Mouse (Mus musculus) lung, adult 18-20 months (tissue): ENCODE results near the gene 6430571L13Rik.

Experiments
- DNase-seq, 2 experiments: peaks; one replicate each; pipeline ENCODE4 v3.0.0; 2022; ENCODE audit warnings: mixed read lengths in 2 of 2

The 6430571L13Rik gene

DNA sequence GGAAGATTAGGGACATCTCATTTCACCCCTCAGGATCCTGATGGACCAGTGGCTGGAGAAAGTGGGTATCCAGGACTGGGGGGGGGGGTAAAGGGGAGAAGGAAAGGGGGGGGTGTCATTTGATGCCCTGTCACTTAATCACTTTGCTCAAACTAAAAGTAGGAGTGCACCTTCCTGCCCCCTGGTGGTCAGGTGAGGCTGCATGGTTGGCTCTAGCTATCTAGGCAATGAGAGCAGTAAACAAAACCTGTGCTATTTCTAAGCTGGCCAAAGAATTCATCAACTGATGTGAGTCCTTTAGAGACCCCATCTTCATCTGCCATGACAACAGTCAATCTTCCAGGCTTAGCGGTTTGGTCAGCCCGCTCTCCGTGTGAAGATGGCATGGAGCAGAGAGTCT lies 46.3 kb downstream of the 6430571L13Rik start:
- DNase-seq, result peak in 1 of 2 experiments; percentile 24

DNA sequence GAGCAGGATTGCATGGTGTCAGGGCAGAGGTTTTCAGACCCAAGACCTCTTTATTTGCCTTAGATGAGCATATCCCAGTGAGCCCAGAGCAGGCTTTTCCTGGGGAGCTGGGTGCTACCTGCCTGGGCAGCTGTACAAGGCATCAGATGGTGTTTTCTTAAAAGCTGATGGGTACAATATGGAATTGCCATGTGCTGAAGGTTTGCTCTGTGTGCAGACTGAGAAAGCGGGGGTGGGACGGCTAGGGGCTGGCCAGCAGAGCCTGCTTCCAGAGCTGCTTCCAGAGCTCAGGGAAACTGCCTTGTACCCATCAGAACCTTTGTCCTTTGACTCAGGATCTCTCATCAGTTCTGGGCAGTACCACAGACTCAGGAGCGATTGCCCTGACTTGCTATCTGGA lies 47.3 kb downstream of the 6430571L13Rik start:
- DNase-seq, result no peak

DNA sequence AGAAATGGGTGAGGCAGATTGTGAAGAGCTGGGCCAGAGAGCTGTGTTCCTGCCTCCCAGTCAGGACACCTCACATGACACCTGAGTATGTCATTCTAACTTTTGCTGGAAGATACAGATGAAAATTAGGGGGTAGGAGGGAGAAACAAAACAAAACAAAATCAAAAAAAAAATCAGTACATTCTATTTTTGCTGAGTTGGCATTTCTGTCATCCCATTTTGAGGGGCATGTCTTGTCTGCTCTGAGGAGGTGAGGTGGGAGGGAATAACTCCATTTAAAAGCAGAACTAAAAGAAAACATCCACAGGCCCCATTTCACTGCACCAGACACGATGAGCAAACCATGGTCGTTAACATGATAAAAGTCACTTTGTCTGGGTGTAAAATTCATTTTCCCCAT lies 47.9 kb downstream of the 6430571L13Rik start:
- no peak for DNase-seq

DNA sequence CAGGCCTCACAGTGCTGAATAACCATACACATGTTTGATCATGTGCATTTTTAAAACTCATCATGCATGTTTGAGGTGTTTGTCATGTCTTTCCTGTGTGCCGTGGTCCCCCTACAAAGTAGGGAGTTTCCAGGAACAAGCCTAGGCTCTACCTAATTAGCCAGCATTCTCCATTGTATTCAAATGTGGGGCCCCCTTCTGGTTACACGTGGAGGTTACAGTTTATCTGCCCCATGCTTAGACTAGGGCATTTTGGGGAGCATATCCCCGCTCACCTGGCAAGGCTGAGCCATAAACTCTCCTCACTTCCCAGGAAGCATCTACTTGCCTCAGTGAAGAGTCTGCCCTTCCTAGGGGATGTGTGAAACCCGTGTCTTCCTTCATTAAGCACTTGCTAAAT lies 56.0 kb downstream of the 6430571L13Rik start:
- DNase-seq, result no peak

DNA sequence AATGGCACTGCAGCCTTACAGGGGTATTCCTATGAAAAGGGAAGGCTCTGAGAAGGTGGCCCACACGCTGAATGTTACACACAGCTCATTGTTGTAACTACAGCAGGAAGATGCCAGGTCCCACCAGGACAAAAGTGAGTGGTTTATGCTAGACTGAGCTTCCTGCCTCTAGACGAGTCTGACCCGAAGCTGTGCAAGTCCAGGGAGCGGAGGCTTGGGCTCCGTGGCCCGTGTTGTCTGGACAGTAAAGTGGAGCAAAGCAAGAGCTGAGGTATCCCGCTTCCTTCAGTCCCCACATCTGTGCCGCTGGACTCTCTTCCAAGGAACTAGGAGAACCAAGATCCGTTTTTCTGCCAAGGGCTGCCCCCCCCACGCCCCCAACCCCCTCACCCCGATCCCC lies 58.6 kb downstream of the 6430571L13Rik start:
- DNase-seq, result no peak

DNA sequence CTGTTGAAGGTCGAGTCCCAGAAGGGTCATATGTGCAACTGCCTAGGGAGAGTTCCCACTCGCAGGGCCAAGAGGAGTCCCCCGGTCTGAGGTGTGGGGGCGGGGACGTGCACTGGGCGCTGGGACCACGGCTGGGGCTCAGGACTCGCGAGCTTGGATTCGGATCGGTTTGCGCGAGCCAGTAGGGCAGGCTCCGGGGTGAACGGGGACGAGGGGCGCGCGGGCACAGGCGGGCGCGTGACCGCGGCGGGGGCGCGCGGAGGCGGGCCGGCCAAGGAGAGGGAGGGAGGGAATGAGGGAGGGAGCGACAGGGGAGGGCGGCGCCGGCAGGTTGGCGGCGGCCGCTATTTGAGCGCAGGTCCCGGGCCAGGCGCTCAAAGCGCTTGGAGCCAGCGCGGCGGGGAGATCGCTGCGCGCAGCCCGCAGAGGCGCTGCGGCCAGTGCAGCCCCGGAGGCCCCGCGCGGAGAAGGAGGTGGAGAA lies 59.1 kb downstream of the 6430571L13Rik start, which contains the start of gene Cacna2d2:
Gene Cacna2d2 (plus strand): TSS at position 122 of the 481 bp plus-strand sequence.
- peak; percentile 14 to 34 for DNase-seq

DNA sequence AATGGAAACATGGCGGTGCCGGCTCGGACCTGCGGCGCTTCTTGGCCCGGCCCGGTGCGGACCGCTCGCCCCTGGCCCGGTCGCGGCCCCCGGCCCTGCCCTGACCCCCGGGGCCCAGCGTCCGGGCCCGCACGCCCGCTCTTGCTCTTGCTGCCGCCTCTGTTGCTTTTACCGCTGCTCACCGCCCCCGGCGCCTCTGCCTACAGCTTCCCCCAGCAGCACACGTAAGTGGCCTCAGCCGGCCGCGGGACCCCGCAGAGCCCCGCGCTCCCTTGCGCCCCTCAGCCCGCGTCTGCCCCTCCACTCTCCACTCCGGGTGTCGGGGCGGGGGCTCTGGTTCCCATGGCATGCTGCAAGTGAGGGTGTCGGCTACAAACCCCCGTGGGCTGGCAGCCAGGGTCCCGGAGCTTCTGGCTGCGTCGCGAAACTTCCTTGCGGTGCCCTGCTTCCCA lies 59.7 kb downstream of the 6430571L13Rik start:
- no peak for DNase-seq

DNA sequence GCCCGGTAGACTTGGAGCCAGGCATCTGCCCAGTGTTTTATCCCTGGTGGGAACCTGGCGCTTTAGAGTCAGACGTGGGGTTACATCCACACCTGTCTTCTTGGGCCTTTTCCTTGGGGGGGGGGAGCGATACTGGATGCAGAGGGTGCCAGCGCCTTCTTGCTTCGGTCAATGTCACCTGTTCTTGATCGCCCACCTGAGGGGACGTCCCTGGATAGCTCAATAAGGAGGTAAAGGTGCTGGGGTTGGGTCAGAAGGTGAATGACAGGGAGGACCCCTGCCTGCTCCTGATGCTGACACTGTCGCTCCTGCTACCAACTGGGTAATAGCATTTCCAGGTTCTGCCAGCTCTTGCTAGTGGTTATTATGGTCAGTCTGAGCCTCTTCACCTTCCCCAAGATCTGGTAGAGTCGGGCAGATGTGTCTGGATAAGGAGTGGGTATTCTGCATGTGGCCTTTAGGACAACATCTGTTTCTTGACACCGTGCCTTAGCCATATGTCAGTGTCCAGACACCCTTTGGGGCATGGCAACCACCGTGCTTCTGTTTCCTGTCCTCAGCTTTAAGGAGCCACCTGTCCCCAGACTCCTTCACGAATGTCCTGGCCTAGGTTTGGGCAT lies 60.4 kb downstream of the 6430571L13Rik start:
- no peak for DNase-seq
